Mouse (Mus musculus) limb, embryonic 14.5 days (tissue): Measurements from ENCODE around the gene Nccrp1. TPM values are rescaled to one million over a fixed set of nuclear protein-coding genes. Genes with fewer than 3 reads are reported as not detected.
A peak's percentile ranks its signal among the peaks of the same experiment; 100 is the strongest.

Experiments used
- ATAC-seq: fragments of 200-750 bp; cut with Nextera tagmentation; 2 replicates; pipeline ENCODE4 v1.8.0; 2017; ENCODE audit warnings: low read depth, moderate number of reproducible peaks, moderate TSS enrichment; ENCODE audit not compliant: low FRiP score
- DNase-seq: peaks from one replicate; pipeline ENCODE4 v3.0.0-alpha.2; 2015; ENCODE audit warnings: low spot score
- H3K27ac ChIP-seq: fragments of 300-500 bp; sonication (generic); replicated peaks from 2 replicates; pipeline ENCODE4 v1.5.1; 2014; ENCODE audit warnings: low read depth, mild to moderate bottlenecking, low read length, moderate library complexity, mixed read lengths
- H3K27me3 ChIP-seq: fragments of 300-500 bp; sonication (generic); 2 replicates; pipeline ENCODE4 v1.6.1; 2014; ENCODE audit warnings: low read length, mixed read lengths; ENCODE audit not compliant: control insufficient read depth, insufficient read depth
- H3K36me3 ChIP-seq: fragments of 300-500 bp; sonication (generic); 2 replicates; pipeline ENCODE4 v1.6.1; 2014; ENCODE audit warnings: mild to moderate bottlenecking, low read length, moderate library complexity, mixed read lengths; ENCODE audit not compliant: control insufficient read depth, insufficient read depth
- H3K4me1 ChIP-seq: fragments of 300-500 bp; sonication (generic); 2 replicates; pipeline ENCODE4 v1.6.1; 2014; ENCODE audit warnings: antibody characterized with exemption, low read length, mixed read lengths; ENCODE audit not compliant: control insufficient read depth, insufficient read depth
- H3K4me2 ChIP-seq: fragments of 300-500 bp; sonication (generic); replicated peaks from 2 replicates; pipeline ENCODE4 v1.6.1; 2014; ENCODE audit warnings: low read depth, mild to moderate bottlenecking, low read length, moderate library complexity; ENCODE audit not compliant: severe bottlenecking
- H3K4me3 ChIP-seq: fragments of 300-500 bp; sonication (generic); replicated peaks from 2 replicates; pipeline ENCODE4 v1.5.1; 2014; ENCODE audit warnings: low read length
- H3K9ac ChIP-seq: fragments of 300-500 bp; sonication (generic); 2 replicates; pipeline ENCODE4 v1.6.1; 2014; ENCODE audit warnings: mild to moderate bottlenecking, low read depth, low read length, moderate library complexity; ENCODE audit not compliant: severe bottlenecking
- H3K9me3 ChIP-seq: fragments of 300-500 bp; sonication (generic); 2 replicates; pipeline ENCODE4 v1.6.1; 2016; ENCODE audit warnings: low read length; ENCODE audit not compliant: control insufficient read depth
- POLR2A ChIP-seq: fragments of 200-500 bp; IDR thresholded peaks from 2 replicates; pipeline ENCODE4 v1.8.0; 2012; ENCODE audit warnings: inconsistent platforms, mild to moderate bottlenecking, moderate library complexity, borderline replicate concordance; ENCODE audit not compliant: insufficient read depth, insufficient read length; ENCODE audit errors: extremely low read depth
- WGBS: fragments of 180-500 bp; shearing (Covaris S2); extraction: QIAGEN DNeasy Blood & Tissue Kit; methylation state at CpG from one replicate; pipeline ENCODE4 v1.1.7; 2014; 5-methylcytosine and 5-hydroxymethylcytosine counted together
- polyA plus RNA-seq, 2 experiments: library from polyadenylated mRNA; depleted of rRNA in 1 of 2; stranded (reverse) in 1 of 2; unstranded in 1 of 2; fragments of >200 nt; fragmentation: Nextera tagmentation in 1 of 2; extraction: Ambion mirVana in 1 of 2; gene quantifications; 2 replicates each; pipeline versions ENCODE4 v1.2.1 to v1.2.3; 2012 to 2014

The Nccrp1 gene
- polyA plus RNA-seq, 2 experiments = not detected

- ATAC-seq (no peak), DNase-seq (peak; percentile 54)
- Histone ChIP-seq H3K4me1 (peaks cover 15% of the 10 kb centered on the region), H3K36me3 (peaks cover 57% of the 10 kb centered on the region), H3K27me3 (no peaks in the 10 kb centered on the region), H3K27ac (no peak overlapping the region), H3K9me3 (no peaks in the 10 kb centered on the region), H3K9ac (no peak overlapping the region), H3K4me3 (no peak overlapping the region), H3K4me2 (no peak overlapping the region)
- TF ChIP-seq POLR2A = no peak
These were observed 21.2 kb upstream of the Nccrp1 start for GRCm38 (mm10) chr7:28568253-28568652.

- Histone ChIP-seq H3K4me1 (peaks cover 15% of the 10 kb centered on the region), H3K36me3 (peaks cover 64% of the 10 kb centered on the region), H3K9me3 (no peaks in the 10 kb centered on the region), H3K9ac (no peak overlapping the region), H3K4me2 (no peak overlapping the region), H3K27ac (no peak overlapping the region), H3K4me3 (no peak overlapping the region), H3K27me3 (no peaks in the 10 kb centered on the region)
- no peak for TF ChIP-seq POLR2A
- ATAC-seq (no peak), DNase-seq (no peak)
- WGBS = 79% methylated on average over 4 of the region's 4 CpGs
These were observed 20.5 kb upstream of the Nccrp1 start for GRCm38 (mm10) chr7:28567539-28567938.

GRCm38 (mm10) chr7:28565407-28565806 is 18.4 kb upstream of the Nccrp1 start:
- H3K27me3 ChIP-seq = no peaks in the 10 kb centered on the region
- ATAC-seq (no peak), DNase-seq (no peak)
- H3K27ac ChIP-seq = no peak overlapping the region
- 58% methylated on average over 5 of the region's 5 CpGs for WGBS
- no peak overlapping the region for H3K9ac ChIP-seq
- H3K4me3 ChIP-seq = no peak overlapping the region
- H3K9me3 ChIP-seq = no peaks in the 10 kb centered on the region
- H3K4me2 ChIP-seq = no peak overlapping the region
- H3K4me1 ChIP-seq = peaks cover 4% of the 10 kb centered on the region
- H3K36me3 ChIP-seq = peaks cover 78% of the 10 kb centered on the region
- TF ChIP-seq POLR2A = no peak

GRCm38 (mm10) chr7:28562951-28563350 is 15.9 kb upstream of the Nccrp1 start:
- H3K4me3 ChIP-seq = no peak overlapping the region
- H3K9ac ChIP-seq = no peak overlapping the region
- H3K4me2 ChIP-seq = no peak overlapping the region
- no peak for DNase-seq
- WGBS = 97% methylated on average over 13 of the region's 13 CpGs
- no peaks in the 10 kb centered on the region for H3K9me3 ChIP-seq
- H3K27ac ChIP-seq = no peak overlapping the region
- no peak for ATAC-seq
- TF ChIP-seq POLR2A = no peak
- H3K4me1 ChIP-seq = peaks cover 2% of the 10 kb centered on the region; the same call in 1 of the 2 replicates
- peaks cover 88% of the 10 kb centered on the region for H3K36me3 ChIP-seq
- no peaks in the 10 kb centered on the region for H3K27me3 ChIP-seq

GRCm38 (mm10) chr7:28562371-28562770 is 15.3 kb upstream of the Nccrp1 start:
- 96% methylated on average over 13 of the region's 13 CpGs for WGBS
- Histone ChIP-seq H3K9ac (no peak overlapping the region), H3K4me3 (no peak overlapping the region), H3K27ac (no peak overlapping the region), H3K36me3 (peaks cover 85% of the 10 kb centered on the region), H3K4me2 (no peak overlapping the region), H3K27me3 (no peaks in the 10 kb centered on the region), H3K9me3 (no peaks in the 10 kb centered on the region), H3K4me1 (peaks cover 2% of the 10 kb centered on the region; the same call in 1 of the 2 replicates)
- TF ChIP-seq POLR2A = no peak
- DNase-seq (no peak), ATAC-seq (no peak)

GRCm38 (mm10) chr7:28561967-28562366 is 14.9 kb upstream of the Nccrp1 start:
- Histone ChIP-seq H3K4me3 (no peak overlapping the region), H3K27ac (no peak overlapping the region), H3K9me3 (no peaks in the 10 kb centered on the region), H3K4me1 (peaks cover 2% of the 10 kb centered on the region; the same call in 1 of the 2 replicates), H3K4me2 (no peak overlapping the region), H3K9ac (no peak overlapping the region), H3K36me3 (peaks cover 81% of the 10 kb centered on the region), H3K27me3 (no peaks in the 10 kb centered on the region)
- no peak for TF ChIP-seq POLR2A
- no peak for ATAC-seq
- no peak for DNase-seq
- WGBS = 90% methylated on average over 11 of the region's 11 CpGs
